Mouse (Mus musculus) urinary bladder, postnatal 25 days (tissue): ENCODE measurements around the gene Arhgef2.

Experiments
- DNase-seq: peaks from one replicate; pipeline ENCODE4 v3.0.0; 2022; ENCODE audit warnings: low spot score

Gene Arhgef2

GRCm38 (mm10) chr3:88684236-88684979, 78.6 kb downstream of the Arhgef2 start:
- no peak for DNase-seq

GRCm38 (mm10) chr3:88684980-88685941, 79.5 kb downstream of the Arhgef2 start, which contains the start of gene Khdc4:
Gene Khdc4 (plus strand): TSS chr3:88685803.
- DNase-seq = peak; percentile 86

- DNase-seq = no peak
These were observed 80.2 kb downstream of the Arhgef2 start for GRCm38 (mm10) chr3:88685958-88686451.

GRCm38 (mm10) chr3:88686734-88687611, 81.2 kb downstream of the Arhgef2 start:
- no peak for DNase-seq

GRCm38 (mm10) chr3:88689079-88689478, 83.3 kb downstream of the Arhgef2 start:
- DNase-seq = no peak

- DNase-seq = no peak
These were observed 89.8 kb downstream of the Arhgef2 start for GRCm38 (mm10) chr3:88695545-88695944.
